Mouse (Mus musculus) megakaryocyte progenitor cell, adult 5-6 weeks (primary cell): ENCODE data around the gene Olfr1447. TPM values are rescaled to one million over a fixed set of nuclear protein-coding genes. Genes with fewer than 3 reads are reported as not detected.

Experiments used
- ATAC-seq: replicated peaks from 2 replicates; pipeline ENCODE4 v1.8.0; 2016; ENCODE audit warnings: mild to moderate bottlenecking, moderate TSS enrichment, inconsistent platforms; ENCODE audit not compliant: poor library complexity
- total RNA-seq, 2 experiments: library from RNA; stranded (forward) in 1 of 2; stranded (reverse) in 1 of 2; fragments of 157-497, 149-512 nt in 1 of 2; fragments of 200-1000 nt in 1 of 2; gene quantifications; 2 replicates each; pipeline versions ENCODE4 v1.2.3 to v1.2.4; 2015 to 2017

The Olfr1447 gene
- not detected in 2 replicates for total RNA-seq (2015)
- not detected in 2 replicates for total RNA-seq (2017)

GRCm38 (mm10) chr19:12903643-12904042, at the start of gene Olfr1447:
Gene Olfr1447 (minus strand): TSS chr19:12903743.
- ATAC-seq: no peak

- no peak for ATAC-seq
These were observed 46.4 kb upstream of the Olfr1447 start, which contains the start of gene Olfr1450 for GRCm38 (mm10) chr19:12949958-12950357. Gene Olfr1450 (plus strand): TSS chr19:12950258.

- ATAC-seq: no peak
These were observed 27.0 kb upstream of the Olfr1447 start, which contains the start of gene Olfr1449 for GRCm38 (mm10) chr19:12930540-12930939. Gene Olfr1449 (plus strand): TSS chr19:12930840.

GRCm38 (mm10) chr19:12924319-12924718, 20.8 kb upstream of the Olfr1447 start, which contains the start of gene Olfr1448:
Gene Olfr1448 (minus strand): TSS chr19:12924419.
- ATAC-seq: no peak

GRCm38 (mm10) chr19:12893424-12893823, 10.1 kb downstream of the Olfr1447 start, which contains the start of gene Olfr1446:
Gene Olfr1446 (minus strand): TSS chr19:12893524.
- ATAC-seq: no peak

- no peak for ATAC-seq
These were observed 20.0 kb downstream of the Olfr1447 start, which contains the start of gene Olfr1445 for GRCm38 (mm10) chr19:12883555-12883954. Gene Olfr1445 (plus strand): TSS chr19:12883855.

- no peak for ATAC-seq
These were observed 46.6 kb downstream of the Olfr1447 start, which contains the start of gene Olfr1444 for GRCm38 (mm10) chr19:12856983-12857382. Gene Olfr1444 (plus strand): TSS chr19:12857283.

Other genes starting within 250 kb of the Olfr1447 start
- gene Olfr1442, start 233.3 kb downstream of the Olfr1447 start, total RNA-seq (2015): not detected in 2 replicates
- not detected in 2 replicates for gene Olfr1442, start 233.3 kb downstream of the Olfr1447 start, total RNA-seq (2017)
- not detected in 2 replicates for gene Olfr1443, start 225.6 kb downstream of the Olfr1447 start, total RNA-seq (2015)
- not detected in 2 replicates for gene Olfr1443, start 225.6 kb downstream of the Olfr1447 start, total RNA-seq (2017)
- gene Keg1, start 208.0 kb downstream of the Olfr1447 start, total RNA-seq (2015): not detected in 2 replicates
- gene Keg1, start 208.0 kb downstream of the Olfr1447 start, total RNA-seq (2017): not detected in 2 replicates
- 5.2 and 5.9 TPM in 2 replicates for gene Cntf, start 138.1 kb downstream of the Olfr1447 start, total RNA-seq (2015)
- 1.1 and 3.0 TPM in 2 replicates for gene Cntf, start 138.1 kb downstream of the Olfr1447 start, total RNA-seq (2017)
- gene Zfp91, start 107.6 kb downstream of the Olfr1447 start, total RNA-seq (2015): 70.4 and 79.9 TPM in 2 replicates
- 85.2 and 92.8 TPM in 2 replicates for gene Zfp91, start 107.6 kb downstream of the Olfr1447 start, total RNA-seq (2017)
- 4.6 and 9.2 TPM in 2 replicates for gene Lpxn, start 107.5 kb downstream of the Olfr1447 start, total RNA-seq (2015)
- gene Lpxn, start 107.5 kb downstream of the Olfr1447 start, total RNA-seq (2017): 5.1 and 6.2 TPM in 2 replicates
- not detected in 2 replicates for gene Gm5244, start 57.1 kb downstream of the Olfr1447 start, total RNA-seq (2015)
- gene Gm5244, start 57.1 kb downstream of the Olfr1447 start, total RNA-seq (2017): not detected in 2 replicates
- not detected in 2 replicates for gene Olfr1444, start 46.5 kb downstream of the Olfr1447 start, total RNA-seq (2015)
- not detected in 2 replicates for gene Olfr1444, start 46.5 kb downstream of the Olfr1447 start, total RNA-seq (2017)
- gene Olfr1445, start 19.9 kb downstream of the Olfr1447 start, total RNA-seq (2015): not detected in 2 replicates
- gene Olfr1445, start 19.9 kb downstream of the Olfr1447 start, total RNA-seq (2017): not detected in 2 replicates
- gene Olfr1446, start 10.2 kb downstream of the Olfr1447 start, total RNA-seq (2015): not detected in 2 replicates
- gene Olfr1446, start 10.2 kb downstream of the Olfr1447 start, total RNA-seq (2017): not detected in 2 replicates
- not detected in 2 replicates for gene Olfr1448, start 20.7 kb upstream of the Olfr1447 start, total RNA-seq (2015)
- gene Olfr1448, start 20.7 kb upstream of the Olfr1447 start, total RNA-seq (2017): not detected in 2 replicates
- gene Olfr1449, start 27.1 kb upstream of the Olfr1447 start, total RNA-seq (2015): not detected in 2 replicates
- not detected in 2 replicates for gene Olfr1449, start 27.1 kb upstream of the Olfr1447 start, total RNA-seq (2017)
- gene Olfr1450, start 46.5 kb upstream of the Olfr1447 start, total RNA-seq (2015): not detected in 2 replicates
- not detected in 2 replicates for gene Olfr1450, start 46.5 kb upstream of the Olfr1447 start, total RNA-seq (2017)
- gene Olfr1451, start 91.3 kb upstream of the Olfr1447 start, total RNA-seq (2015): not detected in 2 replicates
- gene Olfr1451, start 91.3 kb upstream of the Olfr1447 start, total RNA-seq (2017): not detected in 2 replicates
- not detected in 2 replicates for gene Olfr1453, start 124.6 kb upstream of the Olfr1447 start, total RNA-seq (2015)
- not detected in 2 replicates for gene Olfr1453, start 124.6 kb upstream of the Olfr1447 start, total RNA-seq (2017)
- gene Olfr1454, start 156.9 kb upstream of the Olfr1447 start, total RNA-seq (2015): not detected in 2 replicates
- not detected in 2 replicates for gene Olfr1454, start 156.9 kb upstream of the Olfr1447 start, total RNA-seq (2017)
- not detected in 2 replicates for gene Olfr1457, start 194.1 kb upstream of the Olfr1447 start, total RNA-seq (2015)
- not detected in 2 replicates for gene Olfr1457, start 194.1 kb upstream of the Olfr1447 start, total RNA-seq (2017)
- gene Olfr1458, start 203.0 kb upstream of the Olfr1447 start, total RNA-seq (2015): not detected in 2 replicates
- not detected in 2 replicates for gene Olfr1458, start 203.0 kb upstream of the Olfr1447 start, total RNA-seq (2017)
- gene Olfr1459, start 245.8 kb upstream of the Olfr1447 start, total RNA-seq (2015): not detected in 2 replicates
- not detected in 2 replicates for gene Olfr1459, start 245.8 kb upstream of the Olfr1447 start, total RNA-seq (2017)